34 mouse cellular contexts compared by ENCODE assay signal in the genomic region with DNA sequence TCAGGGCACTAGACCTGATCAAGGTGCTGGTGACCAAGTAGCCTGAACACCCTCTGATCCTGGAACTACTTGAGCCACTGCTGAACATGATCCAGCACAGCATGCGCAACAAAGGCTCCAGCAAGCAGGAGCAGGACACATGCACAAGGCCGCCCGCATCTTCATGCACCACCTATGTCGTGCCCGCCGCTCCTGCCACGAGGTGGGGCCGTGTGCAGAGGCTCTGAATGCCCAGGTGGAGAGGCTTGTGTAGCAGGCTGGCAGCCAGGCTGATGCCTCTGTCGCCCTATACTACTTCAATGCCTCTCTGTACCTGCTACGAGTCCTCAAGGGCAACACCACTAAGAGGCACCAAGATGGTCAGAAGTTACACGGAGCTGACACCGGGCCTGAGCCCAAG.
"Had no signal": no experiment of that assay in that cellular context is flagged by ENCODE, and none has a peak within 500 bp of the region (broad histone marks: within the 10 kb centered on the region; RNA-seq: fewer than 3 reads in every experiment).

No protein-coding gene starts in this region.

- H3K4me3 ChIP-seq: heart, embryonic 13.5 days; heart, embryonic 15.5 days; hindbrain, embryonic 10.5 days; hindbrain, embryonic 12.5 days; hindbrain, embryonic 13.5 days; hindbrain, embryonic 15.5 days; intestine, embryonic 15.5 days; kidney, embryonic 15.5 days; layer of hippocampus, adult 2 months; left cerebral cortex, adult 2 months had no signal

- H3K4me1 ChIP-seq: heart, embryonic 13.5 days; heart, embryonic 15.5 days; hindbrain, embryonic 10.5 days; hindbrain, embryonic 12.5 days; hindbrain, embryonic 13.5 days; hindbrain, embryonic 15.5 days; intestine, embryonic 15.5 days; kidney, embryonic 15.5 days had no signal

- H3K9me3 ChIP-seq: heart, embryonic 15.5 days; hindbrain, embryonic 10.5 days; hindbrain, embryonic 12.5 days; hindbrain, embryonic 13.5 days; hindbrain, embryonic 15.5 days; intestine, embryonic 15.5 days; kidney, embryonic 15.5 days had no signal

- H3K4me2 ChIP-seq: heart, embryonic 11.5 days; heart, embryonic 13.5 days; heart, embryonic 15.5 days; hindbrain, embryonic 12.5 days; hindbrain, embryonic 13.5 days; hindbrain, embryonic 14.5 days; hindbrain, embryonic 15.5 days; intestine, embryonic 15.5 days; kidney, embryonic 15.5 days had no signal

- H3K27me3 ChIP-seq: heart, embryonic 13.5 days; heart, embryonic 15.5 days; hindbrain, embryonic 12.5 days; hindbrain, embryonic 13.5 days; hindbrain, embryonic 15.5 days; intestine, embryonic 15.5 days; kidney, embryonic 15.5 days had no signal

- H3K36me3 ChIP-seq: heart, embryonic 13.5 days; heart, embryonic 15.5 days; hindbrain, embryonic 10.5 days; hindbrain, embryonic 12.5 days; hindbrain, embryonic 13.5 days; hindbrain, embryonic 15.5 days; intestine, embryonic 15.5 days; kidney, embryonic 15.5 days had no signal

- H3K9ac ChIP-seq: heart, embryonic 13.5 days; heart, embryonic 15.5 days; hindbrain, embryonic 12.5 days; hindbrain, embryonic 13.5 days; hindbrain, embryonic 14.5 days; hindbrain, embryonic 15.5 days; intestine, embryonic 15.5 days; kidney, embryonic 15.5 days had no signal

- DNase-seq: heart, postnatal 10 days; heart, postnatal 14 days; heart, postnatal 36 days; heart, postnatal 4 days; kidney, adult 11 months; kidney, adult 18-20 months; kidney, adult 2 months; kidney, adult 8-10 months; kidney, adult 9 months; kidney, postnatal 10 days; kidney, postnatal 14 days; kidney, postnatal 25 days; kidney, postnatal 36 days; kidney, postnatal 4 days; layer of hippocampus, adult 9-11 months; layer of hippocampus, postnatal 36 days had no signal

- ATAC-seq: hindbrain, embryonic 16.5 days; hindbrain, postnatal 0 days; inflammation-experienced regulatory T-cells, adult 6 months; intestine, embryonic 15.5 days; intestine, embryonic 16.5 days; intestine, postnatal 0 days had no signal

- H3K27ac ChIP-seq: heart, embryonic 13.5 days; heart, embryonic 15.5 days; hindbrain, embryonic 10.5 days; hindbrain, embryonic 12.5 days; hindbrain, embryonic 13.5 days; hindbrain, embryonic 14.5 days; hindbrain, embryonic 15.5 days; hindbrain, postnatal 0 days; intestine, embryonic 15.5 days; kidney, embryonic 15.5 days; kidney, postnatal 0 days; layer of hippocampus, adult 2 months; left cerebral cortex, adult 2 months had no signal
